Mouse (Mus musculus) liver, embryonic 16.5 days (tissue): ENCODE results near the gene Cd44. TPM values are rescaled to one million over a fixed set of nuclear protein-coding genes. Genes with fewer than 3 reads are reported as not detected.

ENCODE experiments used
- ATAC-seq: fragments of 200-750 bp; cut with Nextera tagmentation; 2 replicates; pipeline ENCODE4 v1.8.0; 2017; ENCODE audit warnings: low read depth, mild to moderate bottlenecking, moderate number of reproducible peaks, moderate library complexity
- H3K27ac ChIP-seq: fragments of 300-500 bp; sonication (generic); 2 replicates; pipeline ENCODE4 v1.5.1; 2014; ENCODE audit warnings: mild to moderate bottlenecking, low read length
- H3K27me3 ChIP-seq: fragments of 300-500 bp; sonication (generic); 2 replicates; pipeline ENCODE4 v1.6.1; 2014; ENCODE audit warnings: low read depth, low read length, mixed read lengths; ENCODE audit not compliant: control insufficient read depth, insufficient read depth
- H3K36me3 ChIP-seq: fragments of 300-500 bp; sonication (generic); 2 replicates; pipeline ENCODE4 v1.6.1; 2014; ENCODE audit warnings: mild to moderate bottlenecking; ENCODE audit not compliant: control insufficient read depth, insufficient read depth
- H3K4me1 ChIP-seq: fragments of 300-500 bp; sonication (generic); 2 replicates; pipeline ENCODE4 v1.6.1; 2014; ENCODE audit warnings: low read depth, low read length, mixed read lengths; ENCODE audit not compliant: control insufficient read depth
- H3K4me2 ChIP-seq: fragments of 300-500 bp; sonication (generic); 2 replicates; pipeline ENCODE4 v1.6.1; 2014; ENCODE audit warnings: low read depth, low read length, mixed read lengths
- H3K4me3 ChIP-seq: fragments of 300-500 bp; sonication (generic); 2 replicates; pipeline ENCODE4 v1.5.1; 2014; ENCODE audit warnings: low read depth, mild to moderate bottlenecking, low read length
- H3K9ac ChIP-seq: fragments of 300-500 bp; sonication (generic); 2 replicates; pipeline ENCODE4 v1.6.1; 2014; ENCODE audit warnings: low read depth, low read length
- H3K9me3 ChIP-seq: fragments of 300-500 bp; sonication (generic); replicated peaks from 2 replicates; pipeline ENCODE4 v1.6.1; 2016; ENCODE audit warnings: low read length; ENCODE audit not compliant: control insufficient read depth
- WGBS: fragments of 180-500 bp; shearing (Covaris S2); extraction: QIAGEN DNeasy Blood & Tissue Kit; methylation state at CpG from one replicate; pipeline ENCODE4 v1.1.7; 2014; ENCODE audit not compliant: insufficient replicate concordance; 5-methylcytosine and 5-hydroxymethylcytosine counted together
- polyA plus RNA-seq: library from polyadenylated mRNA; unstranded; fragments of >200 nt; fragmentation: Nextera tagmentation; extraction: Ambion mirVana; gene quantifications from 2 replicates; pipeline ENCODE4 v1.2.1, GENCODE M21; 2015

Gene Cd44
- polyA plus RNA-seq, 1 experiment from 2014 or later, result 15.8 TPM

DNA sequence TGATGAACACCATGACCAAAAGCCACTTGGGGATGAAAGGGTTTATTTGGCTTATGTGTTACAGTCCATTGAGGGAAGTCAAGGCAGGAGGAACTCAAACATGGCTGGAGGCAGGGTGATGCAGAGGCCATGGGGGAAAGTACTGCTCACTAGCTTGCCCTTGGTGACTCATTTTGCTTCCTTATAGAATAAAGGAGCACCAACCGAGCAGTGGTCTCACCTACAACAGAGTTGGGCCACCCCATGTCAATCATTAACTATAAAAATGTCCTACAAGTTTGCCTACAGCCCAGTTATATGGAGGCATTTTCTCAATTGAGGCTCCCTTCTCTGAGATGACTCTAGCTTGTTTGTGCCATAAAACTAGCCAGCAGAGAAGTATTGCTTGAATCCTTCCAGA is 73.6 kb downstream of the Cd44 start:
- Histone ChIP-seq H3K36me3 (no peaks in the 10 kb centered on the region), H3K9me3 (no peaks in the 10 kb centered on the region), H3K4me3 (no peak overlapping the region), H3K27ac (no peak overlapping the region), H3K4me2 (no peak overlapping the region), H3K9ac (no peak overlapping the region), H3K27me3 (no peaks in the 10 kb centered on the region), H3K4me1 (no peaks in the 10 kb centered on the region)
- WGBS, result 27% methylated on average over 1 of the region's 1 CpGs
- no peak for ATAC-seq

- Histone ChIP-seq H3K27ac (no peak overlapping the region), H3K4me1 (no peaks in the 10 kb centered on the region), H3K4me3 (no peak overlapping the region), H3K36me3 (no peaks in the 10 kb centered on the region), H3K27me3 (no peaks in the 10 kb centered on the region), H3K4me2 (no peak overlapping the region), H3K9ac (no peak overlapping the region), H3K9me3 (no peaks in the 10 kb centered on the region)
- 84% methylated on average over 9 of the region's 9 CpGs for WGBS
- no peak for ATAC-seq
Observed at GRCm38 (mm10) chr2:102825961-102826633, 75.4 kb downstream of the Cd44 start.

- Histone ChIP-seq H3K4me3 (no peak overlapping the region), H3K4me1 (no peaks in the 10 kb centered on the region), H3K9me3 (no peaks in the 10 kb centered on the region), H3K4me2 (no peak overlapping the region), H3K27ac (no peak overlapping the region), H3K27me3 (no peaks in the 10 kb centered on the region), H3K9ac (no peak overlapping the region), H3K36me3 (no peaks in the 10 kb centered on the region)
- no peak for ATAC-seq
- 84% methylated on average over 6 of the region's 6 CpGs for WGBS
Observed at GRCm38 (mm10) chr2:102822036-102822435, 79.4 kb downstream of the Cd44 start.

- no peak for ATAC-seq
- no peak overlapping the region for H3K4me2 ChIP-seq
- 82% methylated on average over 8 of the region's 8 CpGs for WGBS
- H3K4me3 ChIP-seq, result no peak overlapping the region
- H3K4me1 ChIP-seq, result no peaks in the 10 kb centered on the region
- H3K27ac ChIP-seq, result no peak overlapping the region
- H3K36me3 ChIP-seq, result no peaks in the 10 kb centered on the region
- H3K27me3 ChIP-seq, result no peaks in the 10 kb centered on the region
- no peak overlapping the region for H3K9ac ChIP-seq
- H3K9me3 ChIP-seq, result no peaks in the 10 kb centered on the region
Observed at GRCm38 (mm10) chr2:102820790-102821189, 80.7 kb downstream of the Cd44 start.

DNA sequence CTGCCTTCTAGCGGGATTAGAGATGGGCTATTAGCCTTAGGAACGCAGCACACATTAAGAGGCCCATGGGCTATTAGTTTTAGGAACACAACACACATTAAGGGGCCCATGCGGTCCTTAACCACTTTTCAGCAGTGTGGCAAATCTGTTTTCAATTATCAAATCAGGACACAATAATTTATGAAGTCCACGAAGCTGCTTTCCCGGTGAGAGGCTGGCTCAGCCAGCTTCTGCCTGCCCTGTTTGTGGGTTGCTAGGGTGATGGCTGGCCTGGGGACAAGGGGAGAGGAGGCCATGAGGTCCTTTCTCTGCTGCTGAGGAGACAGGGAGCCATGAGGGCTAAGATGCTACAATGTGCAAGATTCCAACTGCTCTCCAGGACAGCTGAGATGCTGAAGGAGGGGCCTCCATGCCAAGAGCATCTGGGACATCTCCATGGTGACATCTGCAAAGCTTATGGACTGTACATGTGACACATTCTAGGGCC is 81.2 kb downstream of the Cd44 start:
- 82% methylated on average over 5 of the region's 5 CpGs for WGBS
- ATAC-seq, result no peak
- H3K4me2 ChIP-seq, result no peak overlapping the region

DNA sequence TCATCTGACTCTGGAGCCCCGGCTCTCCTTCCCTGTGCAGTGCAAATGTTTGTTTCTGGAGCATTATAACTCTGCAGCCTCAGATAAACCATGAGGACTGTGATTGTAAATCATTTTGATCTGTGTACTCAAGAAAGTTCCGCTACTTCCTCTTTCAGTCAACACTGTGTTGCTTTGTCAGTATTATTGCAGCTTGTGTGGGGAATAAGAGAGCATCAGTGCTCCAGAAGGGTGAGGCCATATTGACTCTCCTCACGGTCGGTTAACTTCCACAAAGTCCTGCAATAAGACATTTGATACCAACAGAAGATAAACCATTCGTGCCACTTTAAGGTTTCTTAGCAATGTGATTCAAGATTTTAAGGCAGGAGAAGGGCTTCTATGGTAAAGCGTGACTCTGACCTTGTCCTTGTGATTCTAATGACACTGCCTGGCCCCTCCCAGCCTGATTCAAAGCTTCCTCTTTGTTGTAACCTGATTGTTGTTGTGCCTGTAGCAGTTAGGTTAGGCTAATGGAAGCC is 86.1 kb downstream of the Cd44 start:
- no peak overlapping the region for H3K4me3 ChIP-seq
- H3K27ac ChIP-seq, result no peak overlapping the region
- no peaks in the 10 kb centered on the region for H3K9me3 ChIP-seq
- 51% methylated on average over 6 of the region's 6 CpGs for WGBS
- no peaks in the 10 kb centered on the region for H3K4me1 ChIP-seq
- no peak overlapping the region for H3K9ac ChIP-seq
- no peak overlapping the region for H3K4me2 ChIP-seq
- no peaks in the 10 kb centered on the region for H3K36me3 ChIP-seq
- no peak for ATAC-seq
- no peaks in the 10 kb centered on the region for H3K27me3 ChIP-seq

More for the DNA sequence above, 81.2 kb downstream of the Cd44 start:
- Histone ChIP-seq H3K36me3 (no peaks in the 10 kb centered on the region), H3K4me1 (no peaks in the 10 kb centered on the region), H3K9ac (no peak overlapping the region), H3K9me3 (no peaks in the 10 kb centered on the region), H3K27me3 (no peaks in the 10 kb centered on the region), H3K4me3 (no peak overlapping the region), H3K27ac (no peak overlapping the region)

DNA sequence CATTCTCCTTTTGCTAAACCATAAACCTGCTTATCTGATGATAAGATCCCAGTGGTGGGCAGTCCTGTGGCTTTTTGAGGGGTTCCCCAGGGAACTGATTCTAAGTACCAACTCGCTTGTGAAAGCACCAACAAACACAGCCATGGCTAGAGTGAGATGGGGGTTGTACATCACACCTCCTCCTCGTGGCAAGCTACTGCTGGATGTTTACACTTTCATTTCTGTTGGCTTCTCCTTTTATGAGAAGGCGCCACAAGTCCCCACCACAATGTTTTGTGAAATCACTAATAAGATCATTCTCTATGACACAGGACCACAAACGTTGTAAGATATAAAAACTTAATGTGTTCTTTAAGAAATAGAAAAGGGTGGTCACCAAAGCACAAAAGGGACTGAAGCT is 88.7 kb downstream of the Cd44 start:
- WGBS, result 48% methylated on average over 4 of the region's 4 CpGs

GRCm38 (mm10) chr2:102809436-102809835 is 92.0 kb downstream of the Cd44 start:
- Histone ChIP-seq H3K27ac (no peak overlapping the region), H3K4me1 (no peaks in the 10 kb centered on the region), H3K27me3 (no peaks in the 10 kb centered on the region), H3K36me3 (no peaks in the 10 kb centered on the region), H3K4me2 (no peak overlapping the region), H3K9ac (no peak overlapping the region), H3K4me3 (no peak overlapping the region), H3K9me3 (no peaks in the 10 kb centered on the region)
- 73% methylated on average over 1 of the region's 1 CpGs for WGBS
- ATAC-seq, result no peak

More for the DNA sequence above, 88.7 kb downstream of the Cd44 start:
- H3K36me3 ChIP-seq, result no peaks in the 10 kb centered on the region
- no peaks in the 10 kb centered on the region for H3K27me3 ChIP-seq
- H3K9me3 ChIP-seq, result no peaks in the 10 kb centered on the region
- no peaks in the 10 kb centered on the region for H3K4me1 ChIP-seq
- no peak overlapping the region for H3K4me3 ChIP-seq
- H3K9ac ChIP-seq, result no peak overlapping the region
- no peak overlapping the region for H3K4me2 ChIP-seq
- H3K27ac ChIP-seq, result no peak overlapping the region
- no peak for ATAC-seq

- no peak for ATAC-seq
Observed at GRCm38 (mm10) chr2:102807633-102808032, 93.8 kb downstream of the Cd44 start.

More at GRCm38 (mm10) chr2:102807633-102808032, 93.8 kb downstream of the Cd44 start:
- Histone ChIP-seq H3K4me3 (no peak overlapping the region), H3K4me1 (no peaks in the 10 kb centered on the region), H3K9me3 (no peaks in the 10 kb centered on the region), H3K27ac (no peak overlapping the region), H3K9ac (no peak overlapping the region), H3K4me2 (no peak overlapping the region), H3K27me3 (no peaks in the 10 kb centered on the region), H3K36me3 (no peaks in the 10 kb centered on the region)
- 60% methylated on average over 3 of the region's 3 CpGs for whole genome bisulfite sequencing
